Mouse (Mus musculus): ENCODE results near the gene Phf20. TPM values are rescaled to one million over a fixed set of nuclear protein-coding genes. Genes with fewer than 3 reads are reported as not detected.
A peak's percentile ranks its signal among the peaks of the same experiment; 100 is the strongest.

Phf20 gene
- polyA plus RNA-seq, 1 experiment from 2014 or later, result 61.1 TPM

- Histone ChIP-seq H3K4me2 (no peak overlapping the region), H3K36me3 (ENCODE audit: control insufficient read depth, insufficient read depth, low read length) (no peaks in the 10 kb centered on the region), H3K9me3 (replicated peaks; ENCODE audit: control insufficient read depth, low read length) (no peaks in the 10 kb centered on the region), H3K27ac (ENCODE audit: low read depth, low read length) (no peak overlapping the region), H3K4me1 (ENCODE audit: control insufficient read depth, insufficient read depth, low read length) (peaks cover 4% of the 10 kb centered on the region), H3K27me3 (ENCODE audit: control insufficient read depth, insufficient read depth, low read length) (no peaks in the 10 kb centered on the region), H3K4me3 (ENCODE audit: low read depth, low read length) (no peak overlapping the region), H3K9ac (ENCODE audit: low read depth, low read length) (no peak overlapping the region)
- WGBS (ENCODE audit: insufficient replicate concordance), result 80% methylated on average over 3 of the region's 3 CpGs
- ATAC-seq (replicated peaks; ENCODE audit: insufficient number of reproducible peaks, low FRiP score, low TSS enrichment), result no peak
Observed at GRCm38 (mm10) chr2:156193066-156193862, 3.0 kb upstream of the Phf20 start.

GRCm38 (mm10) chr2:156194571-156194970 lies 1.7 kb upstream of the Phf20 start:
- H3K9ac ChIP-seq (ENCODE audit: low read depth, low read length), result 0 out of 2 replicates have a peak overlapping the region, but pooled peaks have one; percentile 2
- no peaks in the 10 kb centered on the region for H3K9me3 ChIP-seq (replicated peaks; ENCODE audit: control insufficient read depth, low read length)
- no peaks in the 10 kb centered on the region for H3K27me3 ChIP-seq (ENCODE audit: control insufficient read depth, insufficient read depth, low read length)
- peaks cover 10% of the 10 kb centered on the region for H3K4me1 ChIP-seq (ENCODE audit: control insufficient read depth, insufficient read depth, low read length)
- H3K36me3 ChIP-seq (ENCODE audit: control insufficient read depth, insufficient read depth, low read length), result no peaks in the 10 kb centered on the region
- H3K27ac ChIP-seq (ENCODE audit: low read depth, low read length), result no peak overlapping the region
- no peak overlapping the region for H3K4me3 ChIP-seq (ENCODE audit: low read depth, low read length)
- H3K4me2 ChIP-seq, result no peak overlapping the region
- ATAC-seq (replicated peaks; ENCODE audit: insufficient number of reproducible peaks, low FRiP score, low TSS enrichment), result no peak

GRCm38 (mm10) chr2:156197129-156197911 lies 1.1 kb downstream of the Phf20 start:
- ATAC-seq (replicated peaks; ENCODE audit: insufficient number of reproducible peaks, low FRiP score, low TSS enrichment), result no peak
- 5% methylated on average over 17 of the region's 17 CpGs for WGBS (ENCODE audit: insufficient replicate concordance)

GRCm38 (mm10) chr2:156199944-156200343 lies 3.7 kb downstream of the Phf20 start:
- Histone ChIP-seq H3K27ac (ENCODE audit: low read depth, low read length) (no peak overlapping the region), H3K27me3 (ENCODE audit: control insufficient read depth, insufficient read depth, low read length) (no peaks in the 10 kb centered on the region), H3K9ac (ENCODE audit: low read depth, low read length) (no peak overlapping the region), H3K36me3 (ENCODE audit: control insufficient read depth, insufficient read depth, low read length) (no peaks in the 10 kb centered on the region), H3K4me3 (ENCODE audit: low read depth, low read length) (no peak overlapping the region), H3K4me1 (ENCODE audit: control insufficient read depth, insufficient read depth, low read length) (peaks cover 25% of the 10 kb centered on the region), H3K9me3 (replicated peaks; ENCODE audit: control insufficient read depth, low read length) (no peaks in the 10 kb centered on the region), H3K4me2 (no peak overlapping the region)
- ATAC-seq (replicated peaks; ENCODE audit: insufficient number of reproducible peaks, low FRiP score, low TSS enrichment), result no peak
- WGBS (ENCODE audit: insufficient replicate concordance), result 63% methylated on average over 3 of the region's 3 CpGs

More at GRCm38 (mm10) chr2:156197129-156197911, 1.1 kb downstream of the Phf20 start:
- Histone ChIP-seq H3K4me1 (ENCODE audit: control insufficient read depth, insufficient read depth, low read length) (peaks cover 15% of the 10 kb centered on the region), H3K4me3 (ENCODE audit: low read depth, low read length) (peak overlapping the region; percentile 72), H3K27me3 (ENCODE audit: control insufficient read depth, insufficient read depth, low read length) (no peaks in the 10 kb centered on the region), H3K27ac (ENCODE audit: low read depth, low read length) (peak overlapping the region; percentile 90), H3K9ac (ENCODE audit: low read depth, low read length) (peak overlapping the region; percentile 84), H3K4me2 (peak overlapping the region; percentile 72), H3K36me3 (ENCODE audit: control insufficient read depth, insufficient read depth, low read length) (no peaks in the 10 kb centered on the region), H3K9me3 (replicated peaks; ENCODE audit: control insufficient read depth, low read length) (no peaks in the 10 kb centered on the region)

- Histone ChIP-seq H3K27ac (ENCODE audit: low read depth, low read length) (no peak overlapping the region), H3K27me3 (ENCODE audit: control insufficient read depth, insufficient read depth, low read length) (no peaks in the 10 kb centered on the region), H3K4me1 (ENCODE audit: control insufficient read depth, insufficient read depth, low read length) (peaks cover 25% of the 10 kb centered on the region), H3K36me3 (ENCODE audit: control insufficient read depth, insufficient read depth, low read length) (no peaks in the 10 kb centered on the region), H3K9me3 (replicated peaks; ENCODE audit: control insufficient read depth, low read length) (no peaks in the 10 kb centered on the region), H3K4me2 (no peak overlapping the region), H3K4me3 (ENCODE audit: low read depth, low read length) (no peak overlapping the region), H3K9ac (ENCODE audit: low read depth, low read length) (no peak overlapping the region)
- ATAC-seq (replicated peaks; ENCODE audit: insufficient number of reproducible peaks, low FRiP score, low TSS enrichment), result no peak
- WGBS (ENCODE audit: insufficient replicate concordance), result 92% methylated on average over 4 of the region's 4 CpGs
Observed at GRCm38 (mm10) chr2:156201486-156201885, 5.2 kb downstream of the Phf20 start.

- Histone ChIP-seq H3K9ac (ENCODE audit: low read depth, low read length) (no peak overlapping the region), H3K9me3 (replicated peaks; ENCODE audit: control insufficient read depth, low read length) (no peaks in the 10 kb centered on the region), H3K4me1 (ENCODE audit: control insufficient read depth, insufficient read depth, low read length) (peaks cover 25% of the 10 kb centered on the region), H3K27ac (ENCODE audit: low read depth, low read length) (peak overlapping the region; percentile 38), H3K36me3 (ENCODE audit: control insufficient read depth, insufficient read depth, low read length) (no peaks in the 10 kb centered on the region), H3K4me3 (ENCODE audit: low read depth, low read length) (no peak overlapping the region), H3K4me2 (peak overlapping the region; percentile 33), H3K27me3 (ENCODE audit: control insufficient read depth, insufficient read depth, low read length) (no peaks in the 10 kb centered on the region)
- ATAC-seq (replicated peaks; ENCODE audit: insufficient number of reproducible peaks, low FRiP score, low TSS enrichment), result peak; percentile 47; the same call in 1 of the 2 replicates
- 22% methylated on average over 3 of the region's 3 CpGs for WGBS (ENCODE audit: insufficient replicate concordance)
Observed at GRCm38 (mm10) chr2:156202848-156203437, 6.7 kb downstream of the Phf20 start.

- H3K4me1 ChIP-seq (ENCODE audit: control insufficient read depth, insufficient read depth, low read length), result peaks cover 22% of the 10 kb centered on the region
- WGBS (ENCODE audit: insufficient replicate concordance), result 90% methylated on average over 6 of the region's 6 CpGs
- H3K9me3 ChIP-seq (replicated peaks; ENCODE audit: control insufficient read depth, low read length), result no peaks in the 10 kb centered on the region
- H3K27me3 ChIP-seq (ENCODE audit: control insufficient read depth, insufficient read depth, low read length), result no peaks in the 10 kb centered on the region
- no peak overlapping the region for H3K4me2 ChIP-seq
- no peak for ATAC-seq (replicated peaks; ENCODE audit: insufficient number of reproducible peaks, low FRiP score, low TSS enrichment)
- no peaks in the 10 kb centered on the region for H3K36me3 ChIP-seq (ENCODE audit: control insufficient read depth, insufficient read depth, low read length)
- no peak overlapping the region for H3K4me3 ChIP-seq (ENCODE audit: low read depth, low read length)
- H3K27ac ChIP-seq (ENCODE audit: low read depth, low read length), result no peak overlapping the region
- no peak overlapping the region for H3K9ac ChIP-seq (ENCODE audit: low read depth, low read length)
Observed at GRCm38 (mm10) chr2:156203917-156204316, 7.7 kb downstream of the Phf20 start.

GRCm38 (mm10) chr2:156217786-156218185 lies 21.5 kb downstream of the Phf20 start:
- Histone ChIP-seq H3K4me3 (ENCODE audit: low read depth, low read length) (no peak overlapping the region), H3K27me3 (ENCODE audit: control insufficient read depth, insufficient read depth, low read length) (no peaks in the 10 kb centered on the region), H3K36me3 (ENCODE audit: control insufficient read depth, insufficient read depth, low read length) (no peaks in the 10 kb centered on the region; the same call in 1 of the 2 replicates), H3K4me2 (no peak overlapping the region), H3K9ac (ENCODE audit: low read depth, low read length) (no peak overlapping the region), H3K27ac (ENCODE audit: low read depth, low read length) (no peak overlapping the region), H3K4me1 (ENCODE audit: control insufficient read depth, insufficient read depth, low read length) (no peaks in the 10 kb centered on the region), H3K9me3 (replicated peaks; ENCODE audit: control insufficient read depth, low read length) (no peaks in the 10 kb centered on the region)
- no peak for ATAC-seq (replicated peaks; ENCODE audit: insufficient number of reproducible peaks, low FRiP score, low TSS enrichment)
- WGBS (ENCODE audit: insufficient replicate concordance), result 72% methylated on average over 1 of the region's 1 CpGs
